Mouse (Mus musculus): Measurements from ENCODE around the gene Cttn.

Gene Cttn

GRCm38 (mm10) chr7:144387537-144387936 lies 83.3 kb downstream of the Cttn start:
- no peak for DNase-seq
